Mouse (Mus musculus) limb, embryonic 11.5 days (tissue): ENCODE data around the gene Dnal4. TPM values are rescaled to one million over a fixed set of nuclear protein-coding genes. Genes with fewer than 3 reads are reported as not detected.

Experiments
- ATAC-seq: fragments of 200-750 bp; cut with Nextera tagmentation; 2 replicates; pipeline ENCODE4 v1.8.0; 2017; ENCODE audit warnings: low read depth; ENCODE audit not compliant: insufficient number of reproducible peaks, low FRiP score, low TSS enrichment
- DNase-seq: peaks from one replicate; pipeline ENCODE4 v3.0.0-alpha.2; 2015; ENCODE audit warnings: low spot score
- H3K27ac ChIP-seq: fragments of 300-500 bp; sonication (generic); replicated peaks from 2 replicates; pipeline ENCODE4 v1.5.1; 2014; ENCODE audit warnings: low read depth, mild to moderate bottlenecking, low read length
- H3K27me3 ChIP-seq: fragments of 300-500 bp; sonication (generic); 2 replicates; pipeline ENCODE4 v1.6.1; 2014; ENCODE audit warnings: mild to moderate bottlenecking, low read length, mixed read lengths; ENCODE audit not compliant: control insufficient read depth, insufficient read depth
- H3K36me3 ChIP-seq: fragments of 300-500 bp; sonication (generic); 2 replicates; pipeline ENCODE4 v1.6.1; 2014; ENCODE audit warnings: mild to moderate bottlenecking, low read length, moderate library complexity, mixed read lengths; ENCODE audit not compliant: control insufficient read depth, insufficient read depth
- H3K4me1 ChIP-seq: fragments of 300-500 bp; sonication (generic); 2 replicates; pipeline ENCODE4 v1.6.1; 2014; ENCODE audit warnings: low read length, mixed read lengths; ENCODE audit not compliant: control insufficient read depth, insufficient read depth
- H3K4me2 ChIP-seq: fragments of 300-500 bp; sonication (generic); 2 replicates; pipeline ENCODE4 v1.6.1; 2014; ENCODE audit warnings: low read depth, mild to moderate bottlenecking, moderate library complexity; ENCODE audit not compliant: severe bottlenecking
- H3K4me3 ChIP-seq: fragments of 300-500 bp; sonication (generic); 2 replicates; pipeline ENCODE4 v1.5.1; 2014; ENCODE audit warnings: low read depth, low read length
- H3K9ac ChIP-seq: fragments of 300-500 bp; sonication (generic); 2 replicates; pipeline ENCODE4 v1.6.1; 2014; ENCODE audit warnings: mild to moderate bottlenecking, low read length
- H3K9me3 ChIP-seq: fragments of 300-500 bp; sonication (generic); 2 replicates; pipeline ENCODE4 v1.6.1; 2016; ENCODE audit warnings: low read length; ENCODE audit not compliant: control insufficient read depth
- WGBS: fragments of 180-500 bp; shearing (Covaris S2); extraction: QIAGEN DNeasy Blood & Tissue Kit; methylation state at CpG from one replicate; pipeline ENCODE4 v1.1.7; 2014; 5-methylcytosine and 5-hydroxymethylcytosine counted together
- polyA plus RNA-seq: library from polyadenylated mRNA; unstranded; fragments of >200 nt; fragmentation: Nextera tagmentation; extraction: Ambion mirVana; gene quantifications from 2 replicates; pipeline ENCODE4 v1.2.1, GENCODE M21; 2014

Dnal4 gene
- 62.1 and 62.5 TPM in 2 replicates for polyA plus RNA-seq

GRCm38 (mm10) chr15:79777749-79778148 lies at the start of gene Dnal4:
Dnal4 (minus strand) TSS chr15:79777849.
- H3K9me3 ChIP-seq, result no peaks in the 10 kb centered on the region
- H3K36me3 ChIP-seq, result no peaks in the 10 kb centered on the region
- H3K27ac ChIP-seq, result no peak within 1 kb of the TSS
- no peaks in the 10 kb centered on the region for H3K27me3 ChIP-seq
- ATAC-seq (no peak), DNase-seq (no peak)
- peaks cover 5% of the 10 kb centered on the region; the same call in 1 of the 2 replicates for H3K4me1 ChIP-seq
- no peak within 1 kb of the TSS for H3K9ac ChIP-seq
- no peak within 1 kb of the TSS for H3K4me2 ChIP-seq
- no peak within 1 kb of the TSS for H3K4me3 ChIP-seq

GRCm38 (mm10) chr15:79827061-79827777 lies 49.6 kb upstream of the Dnal4 start:
- Histone ChIP-seq H3K4me1 (peaks cover 9% of the 10 kb centered on the region), H3K27ac (no peak overlapping the region), H3K36me3 (peaks cover 16% of the 10 kb centered on the region), H3K9ac (no peak overlapping the region), H3K4me3 (no peak overlapping the region), H3K27me3 (no peaks in the 10 kb centered on the region), H3K9me3 (no peaks in the 10 kb centered on the region), H3K4me2 (no peak overlapping the region)
- no peak for DNase-seq
- no peak for ATAC-seq
- 91% methylated on average over 14 of the region's 14 CpGs for WGBS

GRCm38 (mm10) chr15:79826221-79826935 lies 48.7 kb upstream of the Dnal4 start:
- Histone ChIP-seq H3K27me3 (no peaks in the 10 kb centered on the region), H3K4me3 (no peak overlapping the region), H3K9me3 (no peaks in the 10 kb centered on the region), H3K4me2 (no peak overlapping the region), H3K27ac (no peak overlapping the region), H3K4me1 (peaks cover 8% of the 10 kb centered on the region), H3K9ac (no peak overlapping the region), H3K36me3 (peaks cover 11% of the 10 kb centered on the region; the same call in 1 of the 2 replicates)
- ATAC-seq (no peak), DNase-seq (no peak)
- WGBS, result 81% methylated on average over 9 of the region's 9 CpGs

GRCm38 (mm10) chr15:79825146-79825825 lies 47.6 kb upstream of the Dnal4 start:
- Histone ChIP-seq H3K4me3 (no peak overlapping the region), H3K27me3 (no peaks in the 10 kb centered on the region), H3K36me3 (peaks cover 11% of the 10 kb centered on the region; the same call in 1 of the 2 replicates), H3K9ac (no peak overlapping the region), H3K4me1 (peaks cover 8% of the 10 kb centered on the region), H3K9me3 (no peaks in the 10 kb centered on the region), H3K4me2 (no peak overlapping the region), H3K27ac (no peak overlapping the region)
- DNase-seq, result peak; percentile 55
- ATAC-seq, result no peak
- WGBS, result 56% methylated on average over 14 of the region's 14 CpGs

- no peak overlapping the region for H3K4me2 ChIP-seq
- H3K27me3 ChIP-seq, result no peaks in the 10 kb centered on the region
These were observed 46.1 kb upstream of the Dnal4 start for GRCm38 (mm10) chr15:79823588-79824280.

GRCm38 (mm10) chr15:79822265-79823199 lies 44.9 kb upstream of the Dnal4 start:
- H3K9me3 ChIP-seq, result no peaks in the 10 kb centered on the region
- no peak overlapping the region for H3K4me2 ChIP-seq
- peaks cover 4% of the 10 kb centered on the region; the same call in 1 of the 2 replicates for H3K36me3 ChIP-seq
- H3K4me1 ChIP-seq, result no peaks in the 10 kb centered on the region
- no peak overlapping the region for H3K9ac ChIP-seq
- WGBS, result 63% methylated on average over 13 of the region's 13 CpGs
- H3K27ac ChIP-seq, result no peak overlapping the region
- ATAC-seq (no peak), DNase-seq (no peak)
- no peaks in the 10 kb centered on the region for H3K27me3 ChIP-seq
- H3K4me3 ChIP-seq, result no peak overlapping the region

More at GRCm38 (mm10) chr15:79823588-79824280, 46.1 kb upstream of the Dnal4 start:
- no peak overlapping the region for H3K27ac ChIP-seq
- 74% methylated on average over 19 of the region's 19 CpGs for WGBS
- DNase-seq, result peak; percentile 40
- H3K4me3 ChIP-seq, result no peak overlapping the region
- no peak overlapping the region for H3K9ac ChIP-seq
- ATAC-seq, result no peak
- H3K36me3 ChIP-seq, result peaks cover 11% of the 10 kb centered on the region; the same call in 1 of the 2 replicates
- H3K9me3 ChIP-seq, result no peaks in the 10 kb centered on the region
- H3K4me1 ChIP-seq, result peaks cover 3% of the 10 kb centered on the region

- Histone ChIP-seq H3K4me3 (no peak overlapping the region), H3K9ac (no peak overlapping the region), H3K9me3 (no peaks in the 10 kb centered on the region), H3K27ac (no peak overlapping the region), H3K4me2 (no peak overlapping the region), H3K27me3 (no peaks in the 10 kb centered on the region), H3K4me1 (no peaks in the 10 kb centered on the region), H3K36me3 (no peaks in the 10 kb centered on the region)
- ATAC-seq (no peak), DNase-seq (no peak)
- 80% methylated on average over 4 of the region's 4 CpGs for WGBS
These were observed 40.7 kb upstream of the Dnal4 start for GRCm38 (mm10) chr15:79818325-79818724.
